Mouse (Mus musculus): ENCODE measurements around the gene Itprid2. TPM values are rescaled to one million over a fixed set of nuclear protein-coding genes. Genes with fewer than 3 reads are reported as not detected.

Itprid2 gene
- total RNA-seq, 2 experiments from 2014 or later, result 20.9 to 25.4 TPM

DNA sequence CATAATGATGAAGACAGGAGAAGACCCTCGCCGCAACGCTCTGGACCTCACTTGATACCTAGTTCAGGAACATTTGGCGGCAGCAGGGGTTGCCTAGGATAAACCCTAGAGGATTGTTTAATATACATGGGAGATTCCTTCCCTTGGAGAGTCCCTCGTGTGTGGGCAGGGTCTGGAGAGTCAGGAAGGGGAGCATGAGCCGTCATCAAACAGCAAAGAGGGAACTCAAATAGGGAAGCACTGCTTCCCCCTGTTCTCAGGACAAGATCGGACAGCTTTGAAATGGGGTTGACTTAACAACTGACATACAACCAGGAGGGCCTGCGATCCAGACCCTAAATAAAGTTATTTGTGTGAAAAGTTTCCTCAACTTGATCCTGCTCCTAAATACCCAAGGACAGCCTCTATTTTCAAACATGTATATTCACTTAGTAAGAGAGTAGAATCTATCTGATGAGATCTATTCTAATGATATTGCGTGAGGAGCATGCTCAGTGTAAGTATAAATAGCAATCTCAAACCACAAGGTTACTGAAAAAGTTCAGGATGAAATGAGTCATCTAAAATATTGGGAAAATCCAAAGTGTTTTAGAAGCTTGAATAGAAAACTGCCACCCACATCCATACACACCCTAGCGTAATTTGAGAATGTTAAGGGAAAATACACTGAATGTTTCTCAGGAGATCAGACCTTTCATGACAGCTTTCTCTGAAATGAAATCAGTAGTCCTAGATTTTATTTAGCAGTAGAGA lies 61.5 kb downstream of the Itprid2 start:
- DNase-seq (ENCODE audit: low spot score), result no peak
- intact Hi-C loops (cut with DNase I), result no loop called here

DNA sequence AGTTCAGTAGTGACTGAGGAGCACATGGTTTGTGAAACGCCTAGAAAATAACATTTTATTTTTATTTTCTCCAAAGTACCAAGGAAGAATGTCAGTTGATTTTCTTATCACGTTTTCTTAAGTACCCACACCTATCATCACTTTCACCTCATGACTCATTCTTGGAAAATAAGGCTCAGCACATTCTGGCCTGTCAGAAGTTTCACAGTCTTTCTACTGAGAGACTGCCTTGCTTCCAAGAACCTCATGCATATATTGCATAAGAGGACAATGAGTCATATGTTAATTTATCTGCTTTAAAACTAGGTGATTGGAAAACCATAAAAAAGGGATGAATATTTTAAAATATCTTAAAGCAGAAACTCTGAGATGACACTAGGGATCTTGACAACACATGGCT lies 63.0 kb downstream of the Itprid2 start:
- DNase-seq (ENCODE audit: low spot score), result no peak
- intact Hi-C loops (cut with DNase I), result no loop called here

DNA sequence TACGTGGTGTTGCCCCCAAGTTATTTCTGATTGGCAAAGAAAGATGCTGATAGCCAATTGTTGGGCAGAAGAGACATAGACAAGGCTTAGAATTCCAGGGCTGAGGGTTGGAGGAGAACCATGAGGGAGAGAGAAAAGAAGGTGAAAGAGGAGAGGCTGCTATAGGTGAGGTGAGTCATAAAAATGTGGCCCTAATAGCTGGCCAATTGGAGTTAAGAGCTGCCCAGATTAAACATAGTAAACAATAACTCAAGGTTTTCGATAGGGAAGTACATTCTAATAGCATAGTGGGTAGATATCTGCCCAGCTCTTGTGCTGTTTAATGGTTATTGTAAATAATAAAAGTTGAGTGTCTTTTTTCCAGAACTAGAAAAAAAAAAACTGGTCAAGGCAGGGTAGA lies 69.6 kb downstream of the Itprid2 start:
- intact Hi-C loops (cut with DNase I), result no loop called here
- DNase-seq (ENCODE audit: low spot score), result no peak

DNA sequence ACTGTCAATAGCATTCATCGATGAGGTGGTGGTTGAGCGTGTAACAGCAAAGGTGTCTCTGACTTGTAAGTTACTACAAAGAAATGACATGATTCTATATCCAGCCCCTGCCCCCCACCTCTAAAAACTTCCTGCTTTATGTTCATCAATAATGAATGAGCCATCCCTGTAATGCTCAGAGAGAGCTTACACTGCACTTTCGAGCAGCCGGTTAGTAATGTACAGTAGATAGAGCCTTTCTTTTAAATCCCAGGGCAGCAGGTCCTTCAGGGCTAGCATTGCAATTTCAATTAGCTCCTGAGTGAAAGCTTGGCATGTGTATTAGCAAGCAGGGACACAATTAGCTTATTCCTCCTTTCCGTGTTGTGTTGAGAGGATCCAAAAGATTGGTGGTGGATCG lies 72.4 kb downstream of the Itprid2 start, which contains the start of gene Ppp1r1c:
Ppp1r1c (plus strand) TSS at position 206 of the 400 bp plus-strand sequence.
- no peak for DNase-seq (ENCODE audit: low spot score)
- intact Hi-C loops (cut with DNase I), result no loop called here

DNA sequence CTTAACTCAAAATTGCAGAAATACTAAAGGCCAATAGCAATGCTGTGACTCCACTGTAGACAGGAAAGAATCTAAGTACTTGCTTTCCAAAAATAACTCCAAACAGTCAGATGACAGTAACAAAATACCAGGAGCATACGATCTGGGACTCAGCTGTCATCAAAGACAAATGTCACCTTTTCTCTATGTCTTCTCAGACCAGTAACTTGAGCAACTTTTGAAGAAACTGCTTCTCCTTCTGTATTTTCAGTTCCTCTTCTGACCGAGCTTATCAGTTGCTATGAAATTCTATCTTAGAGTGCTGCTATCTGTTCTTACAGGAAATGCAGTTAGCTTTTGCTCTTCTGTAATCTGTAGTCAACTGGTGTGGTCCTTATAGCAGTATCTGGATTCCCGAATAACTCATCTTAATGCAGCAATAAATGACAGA lies 78.5 kb downstream of the Itprid2 start:
- intact Hi-C loops (cut with DNase I), result no loop called here
- DNase-seq (ENCODE audit: low spot score), result no peak

DNA sequence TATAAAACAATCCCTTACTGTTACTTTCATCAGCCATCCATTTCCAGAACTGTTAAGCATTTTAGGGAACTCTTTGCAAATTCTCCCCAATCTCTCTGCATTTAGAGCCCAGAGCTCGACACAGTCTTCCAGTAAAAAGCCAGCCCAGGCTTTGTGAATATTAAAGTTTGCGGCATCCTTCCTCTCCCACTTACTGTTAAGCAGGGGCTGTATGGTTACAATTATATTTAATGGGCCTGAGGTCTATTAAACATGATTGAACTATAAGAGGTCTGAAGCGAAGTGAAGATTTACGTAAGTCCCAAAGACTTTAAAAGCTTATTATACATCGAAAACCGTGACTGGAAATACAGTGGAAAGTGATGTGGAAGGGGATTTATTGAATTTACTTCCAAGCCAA lies 79.6 kb downstream of the Itprid2 start:
- no peak for DNase-seq (ENCODE audit: low spot score)
- intact Hi-C loops (cut with DNase I), result no loop called here

DNA sequence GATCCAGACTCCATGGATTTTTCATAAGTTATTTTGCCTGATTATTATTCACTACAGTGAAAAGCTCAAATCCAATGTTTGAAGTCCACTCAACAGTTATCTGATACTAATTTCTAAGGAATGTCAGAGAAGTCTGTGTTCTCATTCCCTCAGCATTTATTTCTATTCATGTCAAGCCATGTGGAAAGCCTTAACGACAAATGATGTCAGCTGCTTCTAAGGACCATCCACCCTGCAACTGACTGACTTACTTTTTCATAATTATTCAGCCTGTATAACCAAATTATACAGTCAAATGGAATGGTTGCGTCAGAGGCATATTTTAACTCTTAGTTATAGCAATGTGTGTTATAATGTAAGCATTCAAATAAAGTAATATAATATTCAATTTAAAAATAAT lies 80.8 kb downstream of the Itprid2 start:
- no peak for DNase-seq (ENCODE audit: low spot score)
- intact Hi-C loops (cut with DNase I), result no loop called here

DNA sequence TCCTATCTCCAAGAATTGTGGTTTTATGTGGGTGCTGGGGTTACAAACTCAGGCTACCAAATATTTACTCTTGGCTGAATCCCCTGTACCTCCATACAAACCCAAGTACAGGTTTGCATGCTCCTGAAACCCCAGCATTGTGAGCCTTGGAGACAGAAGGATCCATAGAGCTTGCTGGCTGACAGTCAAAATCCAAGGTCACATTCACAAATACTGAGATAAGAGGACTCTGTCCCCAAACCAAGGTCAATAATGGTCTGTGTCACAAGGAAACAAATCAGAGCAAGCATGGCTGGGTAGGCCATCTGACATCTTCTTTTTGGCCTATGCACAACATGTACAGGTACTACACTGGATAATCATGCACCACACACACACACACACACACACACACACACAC lies 82.7 kb downstream of the Itprid2 start:
- intact Hi-C loops (cut with DNase I), result no loop called here
- DNase-seq (ENCODE audit: low spot score), result no peak

DNA sequence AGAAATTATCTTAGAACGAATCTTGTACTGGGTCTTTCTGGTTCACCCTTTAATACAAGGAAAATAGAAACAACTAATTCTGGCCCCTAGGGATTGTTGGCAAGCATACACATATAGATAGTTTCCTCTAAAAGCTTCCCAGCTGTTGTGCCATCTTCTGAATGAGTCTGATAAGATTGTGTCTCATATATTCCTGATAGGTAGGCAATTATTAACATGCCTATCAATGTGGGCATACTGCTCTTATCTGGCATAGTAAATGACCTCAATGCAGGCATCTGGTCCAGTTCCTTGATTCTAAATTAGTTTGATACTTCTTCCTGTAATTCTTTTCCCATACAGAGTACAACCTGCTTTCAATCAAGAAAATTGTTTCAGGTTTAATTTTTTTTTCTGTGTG lies 87.3 kb downstream of the Itprid2 start:
- intact Hi-C loops (cut with DNase I), result no loop called here

More for the DNA sequence above, 87.3 kb downstream of the Itprid2 start:
- no peak for DNase-seq (ENCODE audit: low spot score)

Other genes starting within 250 kb of the Itprid2 start
- gene Neurod1, start 178.6 kb upstream of the Itprid2 start, total RNA-seq (2021), result not detected
- 1 to 10 TPM in 1 of 2 experiments, under 1 TPM in 1; 0.70 to 1.5 TPM for gene Cerkl, start 178.6 kb upstream of the Itprid2 start, total RNA-seq (2021)
- under 1 TPM in 1 of 2 experiments, not detected in 1; 0.25 TPM for gene Ppp1r1c, start 72.4 kb downstream of the Itprid2 start, total RNA-seq (2021)